Mouse (Mus musculus) MEL-GATA-1-ER (cell line): ENCODE data around the gene Flot2.

ENCODE experiments used
- DNase-seq: peaks from one replicate; pipeline ENCODE4 v3.0.0-alpha.2; 2012; ENCODE audit warnings: low read depth; ENCODE audit errors: extremely low read depth

The Flot2 gene

GRCm38 (mm10) chr11:78059833-78060757 is 22.4 kb downstream of the Flot2 start:
- no peak for DNase-seq

DNA sequence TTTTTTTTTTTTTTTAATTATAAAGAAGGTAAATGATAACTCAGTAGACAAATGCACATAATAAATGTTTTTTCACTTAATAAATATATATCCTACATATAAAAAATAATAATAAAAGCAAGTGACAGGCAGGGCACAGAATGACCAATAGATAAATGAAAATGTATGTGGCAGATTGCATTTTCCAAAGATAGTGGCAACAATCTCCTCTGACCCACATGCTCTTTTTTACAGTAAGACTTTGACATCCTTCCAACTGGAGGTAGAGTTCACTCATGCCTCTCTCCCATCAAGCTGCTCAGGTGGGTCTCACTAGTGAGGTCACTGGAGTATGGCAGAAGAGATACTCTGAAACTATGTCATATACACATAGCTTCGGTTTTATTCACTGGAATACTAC is 24.8 kb downstream of the Flot2 start:
- DNase-seq: no peak

DNA sequence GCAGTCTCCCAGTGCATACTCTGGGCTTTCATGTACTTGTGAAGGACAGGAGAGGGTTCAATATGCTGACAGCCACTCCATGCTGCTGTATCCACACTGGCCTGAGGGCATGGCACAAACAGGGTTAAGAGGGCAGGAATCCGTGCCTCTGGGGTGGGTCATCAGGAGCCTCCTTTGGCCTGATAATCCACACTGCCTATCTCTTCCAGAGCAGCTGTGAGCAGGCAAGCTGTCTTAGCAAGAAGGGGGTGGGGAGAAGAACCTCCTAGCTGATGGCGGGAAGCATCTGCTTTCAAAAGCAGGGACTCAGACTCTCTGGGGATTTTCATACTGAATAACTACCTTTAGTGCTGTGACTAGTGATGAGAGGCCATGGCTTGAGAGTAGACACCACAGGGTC is 28.2 kb downstream of the Flot2 start:
- DNase-seq: no peak

DNA sequence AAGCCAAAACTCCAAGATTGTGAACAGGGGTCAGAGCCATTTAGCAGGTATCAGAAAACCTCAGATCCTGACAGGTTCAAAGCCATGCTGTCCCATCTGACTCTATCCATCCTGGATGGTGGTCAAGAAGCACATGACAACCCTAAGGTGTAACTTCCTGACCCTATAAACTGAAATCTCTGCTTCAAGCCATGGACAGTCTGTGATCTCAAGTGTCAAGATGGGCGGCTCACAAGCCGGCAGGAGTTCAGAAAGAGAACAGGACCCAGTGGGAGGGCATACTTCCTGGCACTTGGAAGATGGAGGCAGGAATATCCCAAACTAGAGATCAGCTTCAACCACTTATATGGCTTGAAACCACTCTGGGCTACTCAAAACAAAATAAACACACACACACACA is 28.9 kb downstream of the Flot2 start:
- DNase-seq: no peak

GRCm38 (mm10) chr11:78067566-78067965 is 29.8 kb downstream of the Flot2 start:
- no peak for DNase-seq

- no peak for DNase-seq
Observed at GRCm38 (mm10) chr11:78069130-78069529, 31.4 kb downstream of the Flot2 start.

DNA sequence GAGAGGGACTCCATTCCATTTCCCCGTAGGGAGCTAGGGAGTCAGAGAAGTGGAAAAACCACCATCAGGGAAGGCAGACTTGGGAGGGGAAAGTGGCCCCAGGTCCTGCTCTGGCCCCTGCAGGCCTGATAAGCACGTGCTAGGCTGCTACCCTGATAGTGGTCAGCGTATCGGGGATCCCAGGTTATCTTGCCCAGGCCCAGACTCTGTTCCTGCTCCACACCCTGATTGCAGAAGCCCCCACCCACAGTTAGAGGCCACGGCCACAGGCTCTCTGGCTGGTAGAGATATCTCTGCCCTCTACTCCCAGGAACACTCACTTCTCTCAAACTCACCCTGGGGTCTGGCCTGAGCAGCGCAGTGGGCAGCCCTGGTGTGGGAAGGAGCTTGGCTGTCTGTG is 31.9 kb downstream of the Flot2 start:
- peak; percentile 78 for DNase-seq

- DNase-seq: no peak
Observed at GRCm38 (mm10) chr11:78071938-78072337, 34.2 kb downstream of the Flot2 start.

- peak; percentile 51 for DNase-seq
Observed at GRCm38 (mm10) chr11:78072425-78073130, 34.8 kb downstream of the Flot2 start.

DNA sequence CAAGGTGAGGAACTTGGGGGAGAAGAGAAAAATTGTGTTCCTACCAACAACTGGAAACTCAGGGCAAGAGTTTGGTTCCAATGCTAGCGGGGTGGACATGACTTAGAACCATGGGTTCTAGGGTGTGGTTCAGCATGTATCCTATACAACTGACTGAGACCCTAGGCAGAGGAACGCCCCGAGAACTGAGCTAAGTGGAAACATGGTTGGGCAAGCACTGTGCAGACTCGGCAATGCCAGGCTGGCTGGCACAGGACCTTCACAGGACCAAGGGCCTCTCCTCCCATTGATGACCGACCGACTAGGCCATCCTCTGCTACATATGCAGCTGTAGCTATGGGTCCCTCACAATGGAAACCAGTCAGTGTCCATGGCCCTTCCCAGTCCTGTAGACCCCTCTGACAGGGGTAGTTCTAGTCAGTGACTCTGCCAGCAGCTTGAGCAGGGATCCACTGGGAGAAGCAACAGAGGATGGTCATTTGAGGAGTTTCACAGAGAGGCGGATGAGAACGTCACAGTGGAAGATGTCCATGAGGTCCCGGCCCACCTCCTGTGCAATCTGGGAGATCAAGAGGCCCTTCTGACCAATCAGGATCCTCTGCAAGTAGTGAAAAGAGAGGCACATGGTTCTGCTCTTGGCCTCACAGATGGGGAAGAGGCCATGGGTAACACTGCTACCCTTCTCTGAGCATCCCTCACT is 36.0 kb downstream of the Flot2 start:
- DNase-seq: no peak

DNA sequence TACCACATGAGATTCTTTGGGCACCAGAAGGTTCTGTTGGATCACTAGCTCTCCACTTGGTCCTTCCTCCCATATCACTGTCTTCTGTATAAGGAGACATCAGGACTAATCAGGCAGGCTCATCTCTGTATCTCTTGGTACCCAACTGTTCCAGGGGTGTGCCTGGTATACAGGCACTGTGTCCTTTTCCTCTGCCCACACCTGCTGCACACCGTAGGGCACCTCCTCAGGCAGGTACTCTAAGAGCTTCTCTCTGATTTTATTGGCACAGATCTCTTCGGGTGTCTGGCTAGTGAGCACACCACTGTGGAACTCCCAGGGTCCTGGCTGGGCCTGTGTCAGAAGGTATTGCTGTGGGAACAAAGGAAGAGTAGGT is 36.5 kb downstream of the Flot2 start:
- DNase-seq: no peak

DNA sequence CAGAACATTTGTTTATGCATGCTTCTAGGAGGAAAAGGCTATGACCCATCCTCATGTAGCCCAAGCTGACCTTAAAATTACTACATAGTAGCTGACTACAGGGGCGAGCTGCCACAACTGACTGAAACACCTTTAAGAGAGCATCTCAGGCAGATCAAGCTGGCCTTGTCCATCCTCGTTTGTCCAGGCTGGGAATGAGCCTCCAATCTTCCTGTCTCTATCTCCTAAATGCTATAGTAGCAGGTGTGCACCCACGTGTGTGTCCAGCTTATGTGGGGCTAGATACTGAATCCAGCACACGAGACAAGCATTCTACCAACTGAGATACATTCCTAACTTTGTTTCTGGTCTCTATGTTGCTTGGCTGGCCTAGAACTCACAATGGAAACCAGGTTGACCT is 36.9 kb downstream of the Flot2 start:
- no peak for DNase-seq

DNA sequence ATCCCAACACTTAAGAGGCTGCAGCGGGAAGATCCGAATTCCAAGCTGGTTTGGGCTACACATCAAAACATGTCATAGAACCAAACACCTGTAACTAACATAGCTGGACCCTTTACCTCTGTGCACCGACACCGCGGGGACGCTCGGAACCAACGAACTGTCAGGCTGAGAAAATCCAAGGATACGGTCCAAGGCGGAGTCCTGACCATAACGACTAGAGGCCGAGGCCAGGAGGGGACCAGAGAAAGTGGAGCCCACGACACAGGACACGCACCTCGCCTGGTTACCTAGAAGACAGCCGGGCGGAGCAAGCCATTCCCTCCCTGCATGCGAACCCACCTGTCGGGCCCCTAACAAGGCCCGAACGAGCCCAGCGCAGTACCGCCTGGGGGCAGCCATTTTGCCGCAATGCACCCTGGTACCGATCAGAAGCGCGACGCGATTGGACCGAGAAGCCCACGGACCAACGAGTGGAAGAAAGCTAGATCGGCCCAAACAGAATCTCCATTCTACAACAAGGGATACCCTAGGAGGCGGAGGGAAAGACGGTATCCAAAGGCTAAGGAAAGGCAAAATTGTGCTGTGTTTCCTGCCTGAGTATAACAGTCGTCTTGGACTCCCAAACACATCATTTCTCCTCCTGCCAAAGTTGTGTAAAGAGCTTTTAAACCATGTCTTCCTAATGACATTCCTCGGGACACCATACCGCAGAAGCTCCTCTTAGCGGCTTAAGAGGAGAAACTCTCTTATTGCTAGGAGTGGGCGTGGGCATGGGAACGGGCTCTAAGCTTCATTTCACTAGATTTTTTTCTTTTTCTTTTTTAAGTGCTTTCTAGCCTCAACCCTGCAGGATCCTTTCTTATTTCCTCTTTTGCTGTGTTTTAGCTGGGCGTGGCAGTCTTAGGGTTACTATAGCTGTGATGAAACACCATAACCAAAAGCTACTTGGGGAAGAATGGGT is 42.5 kb downstream of the Flot2 start, which contains the start of gene Eral1:
Gene Eral1 (minus strand): TSS at position 423 of the 961 bp plus-strand sequence.
- peak; percentile 71 for DNase-seq

DNA sequence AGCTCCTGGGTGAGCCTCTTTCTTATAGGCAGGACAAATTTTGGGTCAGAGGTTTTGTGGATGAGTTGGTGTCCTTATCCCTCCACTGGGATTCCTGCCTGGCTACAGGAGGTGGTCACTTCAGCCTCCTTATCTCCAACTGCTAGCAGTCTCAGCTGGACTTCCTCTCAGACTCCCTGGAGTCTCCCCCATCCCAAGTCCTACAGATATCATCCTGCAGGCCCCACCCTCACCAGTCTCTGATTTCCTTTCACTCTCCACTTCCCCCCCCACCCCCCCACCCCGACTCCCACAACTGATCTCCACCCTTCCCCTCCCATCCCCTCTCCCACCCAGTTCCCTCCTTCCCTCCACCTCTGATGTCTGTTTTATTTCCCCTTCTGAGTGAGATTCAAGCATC is 45.9 kb downstream of the Flot2 start:
- no peak for DNase-seq

- DNase-seq: no peak
Observed at GRCm38 (mm10) chr11:78086925-78087479, 49.3 kb downstream of the Flot2 start.

GRCm38 (mm10) chr11:78087756-78088281 is 50.1 kb downstream of the Flot2 start:
- DNase-seq: no peak

- DNase-seq: no peak
Observed at GRCm38 (mm10) chr11:78094137-78094503, 56.4 kb downstream of the Flot2 start.

GRCm38 (mm10) chr11:78094504-78095143 is 56.9 kb downstream of the Flot2 start, which contains the start of gene Fam222b:
Fam222b (plus strand) TSS chr11:78094660.
- peak; percentile 67 for DNase-seq

DNA sequence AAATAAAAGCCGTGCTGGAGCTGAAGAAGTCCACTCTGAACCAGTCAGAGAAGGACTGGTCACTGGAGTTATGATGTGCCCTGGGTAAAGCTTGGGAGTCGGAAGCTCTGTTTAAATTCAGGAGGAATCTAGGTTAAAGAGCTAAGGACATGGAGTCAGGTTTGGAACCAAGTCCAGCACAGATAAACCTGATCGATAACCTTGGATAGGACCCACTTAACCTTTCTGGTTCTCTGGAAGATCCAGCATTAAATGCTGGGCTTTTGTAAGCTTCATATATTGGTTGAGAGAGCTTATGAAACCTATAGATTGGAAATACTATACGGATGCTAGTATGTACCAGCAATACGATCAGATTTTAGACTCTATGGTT is 57.4 kb downstream of the Flot2 start:
- DNase-seq: no peak

- no peak for DNase-seq
Observed at GRCm38 (mm10) chr11:78097077-78097476, 59.3 kb downstream of the Flot2 start.
